Mouse (Mus musculus) gastrocnemius, adult 8-10 months (tissue): ENCODE measurements around the gene Igfbp7. TPM values are rescaled to one million over a fixed set of nuclear protein-coding genes. Genes with fewer than 3 reads are reported as not detected.

Experiments
- DNase-seq, 2 experiments: peaks; one replicate each; pipeline ENCODE4 v3.0.0; 2022; ENCODE audit warnings: low spot score in 2 of 2
- total RNA-seq, 4 experiments: library from RNA; stranded (reverse); gene quantifications; 2 replicates each; pipeline ENCODE4 v1.2.4; 2022

Gene Igfbp7
- total RNA-seq, 4 experiments from 2014 or later: 34.1 to 69.3 (median 46.6) TPM

DNA sequence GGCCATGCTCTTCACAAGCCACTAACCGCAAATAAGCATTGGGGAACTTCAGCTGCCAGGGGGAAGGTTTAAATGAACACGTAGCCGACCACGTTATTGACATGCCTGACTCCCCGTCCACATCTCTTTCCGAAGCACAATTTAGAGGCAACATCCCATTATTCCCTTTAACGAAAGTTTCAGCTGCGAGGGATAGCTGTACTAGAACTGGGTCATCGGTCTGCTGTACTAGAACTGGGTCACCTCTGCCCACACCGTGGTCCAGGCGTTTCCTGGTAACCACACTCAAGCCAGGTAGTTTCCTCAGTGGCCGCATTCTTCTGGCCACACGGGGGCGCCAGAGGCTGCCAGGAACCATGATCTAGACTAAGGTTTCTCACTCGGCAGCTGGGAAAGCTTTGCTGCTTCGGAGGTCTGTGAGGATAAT is 53.5 kb downstream of the Igfbp7 start:
- DNase-seq: peak; percentile 73 to 76

DNA sequence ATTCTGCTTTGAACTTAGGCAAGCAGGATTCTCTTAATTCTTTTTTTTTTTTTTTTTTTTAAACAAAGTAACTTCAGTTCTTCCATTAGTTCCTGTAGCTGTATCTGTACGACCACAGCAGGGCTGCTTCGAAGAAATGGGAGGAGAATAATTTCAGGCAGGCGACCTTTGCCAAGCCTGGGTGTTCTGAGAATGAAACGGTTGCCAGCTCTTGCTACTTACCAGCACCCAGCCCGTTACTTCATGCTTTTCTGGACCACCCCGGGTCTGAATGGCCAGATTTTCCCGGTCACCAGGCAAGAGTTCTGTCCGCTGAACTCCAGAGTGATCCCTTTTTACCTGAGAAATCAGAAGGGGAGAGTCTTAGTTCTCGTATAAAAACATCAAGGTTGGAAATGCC is 56.1 kb downstream of the Igfbp7 start:
- no peak for DNase-seq

DNA sequence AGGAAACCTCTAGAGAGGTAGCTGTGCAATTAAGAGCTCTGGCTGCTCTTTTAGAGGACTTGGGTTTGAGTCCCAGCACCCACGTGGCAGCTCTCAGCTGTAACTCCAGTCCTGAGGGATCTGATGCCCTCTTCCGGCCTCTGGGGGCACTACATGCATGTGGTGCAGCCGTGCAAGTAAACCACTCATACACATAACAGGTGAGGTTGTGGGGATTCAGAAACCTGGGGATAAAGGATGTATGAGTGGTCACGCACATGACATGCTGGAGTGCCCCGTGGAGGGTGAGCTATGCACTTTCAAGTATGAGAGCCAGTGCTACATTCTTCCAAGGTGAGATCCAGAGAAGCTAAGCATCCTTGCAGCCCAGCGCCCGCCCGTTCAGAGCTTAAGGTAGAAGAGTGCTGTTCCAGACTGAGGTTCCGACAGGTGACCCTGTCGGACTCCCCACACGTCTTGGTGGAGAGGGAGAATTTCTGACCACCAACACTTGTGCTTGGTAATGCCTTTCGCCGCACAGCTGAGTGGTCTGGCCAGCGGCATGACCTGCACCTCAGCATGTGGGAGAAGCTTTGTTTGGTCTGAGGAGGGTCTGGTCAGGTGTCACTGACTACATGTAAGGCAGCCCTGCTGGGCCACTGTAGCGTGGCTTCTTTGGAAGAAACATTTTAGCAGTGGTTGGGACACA is 57.7 kb downstream of the Igfbp7 start:
- DNase-seq: no peak

DNA sequence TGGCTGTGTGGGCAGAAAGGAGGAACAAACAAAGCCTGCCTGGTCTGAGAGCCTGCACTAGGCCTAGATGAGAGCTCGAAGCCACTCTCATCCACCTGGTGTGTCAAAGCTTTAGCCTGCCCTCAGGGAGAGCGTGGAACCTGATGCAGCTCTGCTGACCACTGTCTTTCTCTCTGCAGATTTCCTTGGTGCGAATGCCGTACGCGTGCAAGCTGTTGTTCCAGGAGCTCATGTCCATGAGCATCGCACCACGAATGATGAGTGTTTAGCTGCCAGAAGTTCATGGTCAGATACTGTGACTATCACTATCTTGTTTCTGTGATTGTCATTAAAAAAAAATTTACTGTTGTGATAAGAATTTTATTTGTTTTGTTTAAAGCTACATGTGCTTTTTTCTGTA is 58.9 kb downstream of the Igfbp7 start:
- DNase-seq: no peak

DNA sequence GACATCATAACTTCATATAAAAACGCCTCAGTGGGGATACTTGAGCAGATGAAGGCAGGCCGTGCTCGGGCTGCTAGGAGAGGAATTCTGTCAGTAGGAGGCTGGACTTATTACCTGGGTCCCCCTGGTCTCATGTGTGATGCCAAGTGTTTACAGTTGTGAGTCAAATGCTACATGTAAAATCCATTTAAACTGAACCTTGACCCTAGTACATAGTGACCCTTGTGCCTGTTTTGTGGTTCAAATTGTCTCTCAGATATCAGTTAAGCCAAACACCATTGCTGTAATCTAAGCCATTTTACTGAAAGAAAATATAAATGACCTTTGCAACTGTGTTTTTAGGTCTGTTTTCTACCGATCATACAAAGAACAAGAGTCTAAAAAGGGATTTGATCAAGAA is 67.8 kb downstream of the Igfbp7 start:
- DNase-seq: no peak

DNA sequence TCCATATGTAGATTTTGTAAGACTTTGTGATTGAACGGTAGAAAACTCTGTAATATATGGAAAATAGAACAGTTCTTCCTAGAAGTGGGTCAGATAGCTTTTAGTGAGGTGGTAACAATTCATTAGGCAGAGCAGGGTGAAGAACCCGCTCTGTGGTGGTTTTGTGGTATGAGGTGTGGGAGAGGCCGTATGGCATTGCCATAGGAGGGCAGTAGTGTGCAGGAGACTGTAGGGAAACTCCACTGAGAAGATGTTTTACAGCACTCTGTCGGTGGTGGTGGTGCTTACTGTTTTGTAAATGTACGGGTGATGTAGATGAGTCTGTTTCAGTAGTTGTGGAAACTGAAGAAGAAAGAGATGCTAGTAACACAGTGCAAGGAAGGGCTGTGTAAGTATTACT is 77.7 kb downstream of the Igfbp7 start:
- no peak for DNase-seq

DNA sequence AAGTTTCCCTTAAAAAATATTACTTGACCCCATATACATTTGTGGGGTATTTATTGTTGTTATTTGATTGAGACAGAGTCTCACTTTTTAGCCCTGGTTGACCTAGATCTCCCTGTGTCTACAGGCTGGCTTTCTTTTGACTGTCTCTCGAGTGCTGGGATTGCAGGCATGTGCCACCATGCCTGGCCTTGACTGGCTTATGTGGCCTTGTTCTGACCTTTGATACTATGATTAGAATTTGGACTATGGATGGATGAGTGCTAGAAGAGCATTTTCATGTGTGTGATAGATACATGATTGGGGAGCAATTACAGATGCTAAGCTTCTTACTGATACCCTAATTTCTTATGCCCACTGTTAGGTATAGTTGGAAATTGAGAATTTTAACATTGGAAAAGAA is 82.9 kb downstream of the Igfbp7 start:
- DNase-seq: no peak

DNA sequence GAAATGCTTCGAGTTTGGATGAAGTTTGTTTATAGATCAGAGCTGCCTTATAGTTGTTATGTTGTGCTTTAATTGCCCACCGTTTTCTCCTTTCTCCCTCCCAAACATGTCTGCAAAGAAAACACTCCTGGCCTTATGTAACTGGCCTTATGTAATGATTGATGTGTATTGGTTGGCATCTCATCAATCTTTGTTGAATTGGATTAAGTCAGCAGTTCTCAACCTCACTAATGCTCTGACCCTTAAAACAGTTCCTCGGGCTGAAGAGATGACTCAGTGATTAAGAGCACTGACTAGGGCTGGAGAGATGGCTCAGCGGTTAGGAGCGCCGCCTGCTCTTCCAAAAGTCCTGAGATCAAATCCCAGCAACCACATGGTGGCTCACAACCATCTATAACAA is 92.9 kb downstream of the Igfbp7 start:
- no peak for DNase-seq

DNA sequence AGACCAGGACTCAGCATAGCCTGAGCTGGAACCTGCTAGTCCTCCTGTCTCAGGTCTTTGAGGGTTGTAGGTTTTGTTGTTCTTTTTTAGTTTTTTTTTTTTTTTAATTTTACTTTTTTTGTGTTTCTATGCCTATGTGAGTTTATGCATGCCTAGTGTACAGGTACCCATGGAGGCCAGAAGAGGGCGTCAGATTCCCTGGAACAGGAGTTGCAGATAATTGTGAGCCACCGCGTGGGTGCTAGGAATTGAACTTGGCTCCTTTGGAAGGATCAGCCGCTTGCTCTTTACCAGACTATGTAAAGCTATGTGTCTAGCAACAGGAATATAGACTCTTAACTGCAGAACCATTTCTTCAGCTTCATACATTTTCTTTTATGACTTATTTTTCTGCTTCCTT is 93.6 kb downstream of the Igfbp7 start:
- DNase-seq: no peak

DNA sequence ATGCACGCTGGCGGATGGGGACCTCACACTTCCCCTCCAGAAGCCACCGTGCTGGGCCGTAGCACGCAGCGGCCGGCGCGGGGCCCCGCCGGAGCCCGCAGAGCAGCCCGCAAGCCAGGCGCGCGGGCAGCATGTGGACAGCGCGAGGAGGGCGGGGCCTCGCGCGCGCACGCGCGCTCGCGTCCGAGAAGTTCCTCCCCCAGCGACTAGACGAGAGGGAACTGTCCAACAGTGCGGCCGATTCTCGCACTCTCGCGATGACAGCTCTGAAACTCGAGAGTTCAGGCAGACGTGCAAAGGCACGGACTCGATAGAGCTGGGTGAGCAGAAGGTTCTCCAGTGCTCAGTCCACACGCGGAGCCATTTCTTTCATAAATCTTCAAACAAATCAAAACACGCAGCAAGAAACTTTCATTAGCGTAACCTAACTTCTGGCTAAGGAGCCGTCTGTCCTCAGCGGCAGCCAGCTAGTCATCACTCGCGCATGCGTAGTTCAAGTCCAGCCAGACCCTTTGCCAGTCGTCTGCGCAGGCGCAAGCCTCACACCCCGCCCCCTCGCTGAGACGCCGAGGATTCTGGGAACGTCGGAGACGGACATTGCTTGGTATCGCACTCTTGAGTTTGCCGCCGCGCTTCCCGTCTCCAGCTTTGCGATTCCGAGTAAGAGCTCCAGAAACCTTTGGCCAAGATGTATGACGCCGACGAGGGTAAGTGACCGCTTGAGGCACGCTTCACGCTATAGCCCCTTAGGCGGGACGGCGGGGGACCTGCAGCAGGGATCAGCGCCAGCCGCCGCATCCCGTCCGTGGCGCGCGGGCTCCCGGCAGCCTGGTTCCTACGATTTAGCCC is 97.7 kb downstream of the Igfbp7 start, which contains the start of the genes Noa1 and Polr2b:
Gene Noa1 (minus strand): TSS at position 161 of the 849 bp plus-strand sequence.
Gene Polr2b (plus strand): TSS at position 224 of the 849 bp plus-strand sequence.
- DNase-seq: peak; percentile 94 to 95

DNA sequence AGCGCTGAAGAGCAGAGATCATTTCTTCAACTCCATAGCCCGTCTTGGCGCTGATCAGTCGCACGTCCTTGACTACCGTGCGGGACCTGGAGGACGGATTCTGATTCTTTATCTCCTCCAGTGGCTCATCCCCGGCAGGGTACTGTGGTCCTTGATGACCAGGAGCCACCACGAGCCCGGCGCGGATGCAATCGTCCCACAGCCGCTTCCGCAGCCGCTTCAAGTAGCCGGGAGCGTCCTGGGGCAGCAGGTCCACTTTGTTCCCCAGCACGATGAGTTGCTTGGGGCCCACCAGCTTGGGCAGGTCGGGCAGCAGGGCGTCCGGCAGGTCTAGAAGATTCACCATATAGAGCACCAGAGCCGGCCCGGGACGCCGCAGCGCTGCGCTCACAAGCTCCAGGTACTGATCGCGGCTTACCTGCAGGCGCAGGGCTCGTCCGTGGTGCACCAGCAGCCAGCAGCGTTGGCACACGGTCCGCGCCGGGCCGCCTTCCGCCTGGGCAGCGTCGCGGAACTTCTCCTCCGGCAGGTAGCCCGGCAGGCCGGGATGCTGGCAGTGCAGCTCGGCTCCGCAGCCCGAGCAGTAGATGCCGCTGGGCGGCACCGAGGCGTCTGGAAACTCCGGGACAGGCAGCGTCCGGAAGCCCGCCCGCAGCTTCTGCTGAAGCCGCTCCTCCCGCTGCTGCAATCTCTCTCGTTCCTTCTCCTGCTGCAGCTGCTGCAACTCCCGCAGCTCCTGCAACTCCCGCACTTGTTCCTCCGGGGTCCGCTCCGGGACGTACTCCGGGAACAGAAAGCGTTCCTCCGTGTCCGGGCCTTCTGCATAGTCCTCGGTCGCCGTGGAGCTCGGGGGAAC is 98.6 kb downstream of the Igfbp7 start:
- DNase-seq: peak in 1 of 2 experiments; percentile 9

DNA sequence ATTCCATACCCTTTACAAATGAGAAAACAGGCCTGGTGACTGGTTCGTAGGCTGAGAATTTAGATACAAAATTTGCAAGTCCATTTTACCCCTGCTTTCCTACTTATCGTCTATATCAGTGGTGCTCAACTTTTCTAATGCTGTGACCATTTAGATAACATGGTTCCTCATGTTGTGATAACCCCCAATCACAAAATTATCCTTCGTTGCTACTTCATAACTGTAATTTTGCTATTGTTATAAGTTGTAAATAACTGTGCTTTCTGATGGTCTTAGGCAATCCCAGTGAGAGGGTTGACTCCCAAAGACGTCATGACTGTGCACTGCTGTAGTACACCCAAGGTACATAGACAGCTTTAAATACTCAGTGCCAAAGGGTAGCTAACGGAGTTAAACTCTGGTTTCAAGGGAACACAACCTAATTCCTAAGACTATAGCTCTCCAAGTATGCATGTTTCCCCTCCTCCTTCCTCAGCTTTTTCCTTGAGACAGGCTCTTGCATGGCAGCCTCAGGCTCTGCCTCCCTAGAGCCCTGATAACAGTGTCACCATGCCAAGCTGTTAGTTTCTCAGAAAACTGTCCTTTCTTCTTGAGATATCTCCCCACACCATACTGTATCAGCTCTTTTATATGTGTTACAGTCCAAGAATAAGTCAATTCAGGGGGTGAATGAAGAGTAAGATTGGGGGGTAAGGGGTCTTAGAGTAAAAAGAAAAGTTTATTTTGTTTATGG is 99.9 kb downstream of the Igfbp7 start:
- DNase-seq: no peak

DNA sequence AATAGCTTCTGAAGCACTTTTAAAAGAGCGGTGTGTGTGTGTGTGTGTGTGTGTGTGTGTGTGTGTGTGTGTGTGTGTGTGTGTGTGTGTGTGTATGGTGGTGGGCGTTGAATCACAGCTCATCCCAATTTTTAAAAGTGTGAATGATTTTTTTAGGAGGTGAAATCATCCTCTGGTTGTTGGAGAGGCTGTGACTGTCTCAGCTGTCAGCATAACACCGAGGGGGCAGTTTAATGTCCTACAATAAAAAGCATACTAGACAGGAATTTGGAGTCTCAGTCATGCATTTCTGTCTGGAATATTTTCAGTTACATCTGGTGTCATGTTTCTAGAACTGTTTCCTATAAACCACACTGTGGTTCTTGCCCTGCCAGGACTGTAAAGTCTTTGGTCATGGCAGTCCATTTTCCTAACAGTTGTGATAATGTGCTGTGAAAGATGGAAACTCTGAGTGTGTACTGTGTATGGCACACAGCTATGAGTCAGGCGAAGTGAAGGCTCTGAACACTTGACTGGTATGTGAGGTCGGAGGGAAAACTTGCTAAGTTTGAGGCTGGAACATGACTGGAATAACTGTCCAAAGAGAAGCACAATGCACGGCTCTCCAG is 106.4 kb downstream of the Igfbp7 start:
- no peak for DNase-seq

DNA sequence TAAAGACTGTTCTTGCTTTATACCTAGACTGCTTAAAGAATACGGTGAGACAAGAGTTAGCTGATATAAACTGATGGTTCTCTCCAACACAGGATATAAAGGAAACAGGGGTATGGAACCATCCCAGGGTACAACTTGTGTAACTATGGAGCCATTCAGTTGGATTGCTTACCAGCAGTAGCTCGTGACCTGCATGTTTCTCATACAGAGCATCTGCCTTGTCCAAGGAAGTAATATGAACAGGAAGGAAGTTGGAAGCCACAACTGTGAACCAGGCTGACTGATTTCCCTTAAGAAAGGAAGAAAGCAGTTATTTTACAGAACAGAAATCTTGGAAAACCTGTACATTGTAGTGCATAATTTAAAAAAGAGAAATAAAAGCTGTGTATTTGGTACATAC is 108.4 kb downstream of the Igfbp7 start:
- no peak for DNase-seq

Other genes starting within 250 kb of the Igfbp7 start
- gene Spink2, start 196.6 kb downstream of the Igfbp7 start, total RNA-seq: not detected
- 10 to 100 TPM in 1 of 4 experiments, 1 to 10 TPM in 3; 8.3 to 10.2 (median 9.2) TPM for gene Rest, start 142.6 kb downstream of the Igfbp7 start, total RNA-seq
- gene Noa1, start 98.0 kb downstream of the Igfbp7 start, total RNA-seq: 10 to 100 TPM; 14.3 to 17.1 (median 15.8) TPM
- 10 to 100 TPM; 25.5 to 29.7 (median 25.7) TPM for gene Polr2b, start 97.9 kb downstream of the Igfbp7 start, total RNA-seq